Mouse (Mus musculus) right cerebral cortex, postnatal 25 days (tissue): ENCODE measurements around the gene Olfr220.
A peak's percentile ranks its signal among the peaks of the same experiment; 100 is the strongest.

Experiments used
- DNase-seq: peaks from one replicate; pipeline ENCODE4 v3.0.0; 2022

Olfr220 gene

DNA sequence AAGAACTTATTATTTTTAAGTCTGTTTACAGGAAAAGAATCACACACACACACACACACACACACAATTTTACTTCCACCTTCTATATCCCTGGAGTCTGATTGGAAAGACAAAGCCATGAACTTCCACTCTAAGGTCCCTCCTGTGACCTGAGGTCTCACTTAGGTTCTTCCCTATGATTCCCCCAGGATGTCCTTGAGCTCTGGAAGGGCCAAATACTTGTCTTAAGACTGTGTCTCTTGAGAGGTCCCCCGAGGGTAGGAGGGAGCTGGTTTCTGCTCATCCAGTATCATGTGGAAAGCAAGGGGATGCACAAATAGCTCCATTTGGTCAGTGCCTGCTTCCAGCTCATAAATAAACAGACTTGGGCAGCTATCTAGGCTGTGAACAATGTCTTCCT lies at the start of gene Olfr220:
Olfr220 (plus strand) TSS at position 301 of the 400 bp plus-strand sequence.
- DNase-seq: no peak

DNA sequence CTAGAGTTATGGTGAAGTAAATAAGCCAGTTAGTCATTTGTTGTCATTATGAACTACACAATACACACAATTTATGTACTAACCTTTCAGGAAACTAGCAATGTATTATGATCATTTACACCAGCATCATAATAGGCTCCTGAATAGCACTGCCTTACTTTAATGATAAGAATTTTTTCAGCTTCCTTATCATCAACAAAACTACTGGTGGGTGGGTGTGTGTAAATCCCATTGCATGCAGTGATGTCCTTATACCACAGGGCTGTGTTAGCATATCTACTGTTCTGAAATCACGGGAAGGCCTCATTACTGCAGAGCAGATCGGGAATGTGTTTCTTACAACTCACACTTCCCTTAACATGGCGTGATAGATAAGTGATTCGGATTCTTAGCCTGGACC lies 18.9 kb upstream of the Olfr220 start:
- no peak for DNase-seq

DNA sequence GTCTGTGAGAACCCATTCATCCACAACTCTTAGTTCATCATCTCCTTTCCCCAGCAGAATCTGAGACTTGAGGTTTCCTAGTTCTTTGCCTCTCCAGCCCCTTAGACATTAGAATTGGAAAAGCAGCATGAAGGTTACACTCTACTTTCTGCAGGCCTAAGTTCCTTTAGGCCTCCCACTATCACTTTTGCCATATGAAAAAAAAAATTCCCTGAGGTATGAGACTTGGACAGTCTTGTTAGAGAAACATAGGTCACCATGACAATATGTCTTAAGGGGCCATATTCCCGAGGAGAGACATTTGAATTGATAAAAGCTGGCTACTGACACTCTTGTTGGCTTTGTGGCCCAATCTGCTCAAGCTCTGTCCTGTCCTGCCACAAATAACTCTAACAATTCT lies 18.1 kb upstream of the Olfr220 start, which contains the start of gene Olfr414:
Olfr414 (plus strand) TSS at position 301 of the 400 bp plus-strand sequence.
- no peak for DNase-seq

DNA sequence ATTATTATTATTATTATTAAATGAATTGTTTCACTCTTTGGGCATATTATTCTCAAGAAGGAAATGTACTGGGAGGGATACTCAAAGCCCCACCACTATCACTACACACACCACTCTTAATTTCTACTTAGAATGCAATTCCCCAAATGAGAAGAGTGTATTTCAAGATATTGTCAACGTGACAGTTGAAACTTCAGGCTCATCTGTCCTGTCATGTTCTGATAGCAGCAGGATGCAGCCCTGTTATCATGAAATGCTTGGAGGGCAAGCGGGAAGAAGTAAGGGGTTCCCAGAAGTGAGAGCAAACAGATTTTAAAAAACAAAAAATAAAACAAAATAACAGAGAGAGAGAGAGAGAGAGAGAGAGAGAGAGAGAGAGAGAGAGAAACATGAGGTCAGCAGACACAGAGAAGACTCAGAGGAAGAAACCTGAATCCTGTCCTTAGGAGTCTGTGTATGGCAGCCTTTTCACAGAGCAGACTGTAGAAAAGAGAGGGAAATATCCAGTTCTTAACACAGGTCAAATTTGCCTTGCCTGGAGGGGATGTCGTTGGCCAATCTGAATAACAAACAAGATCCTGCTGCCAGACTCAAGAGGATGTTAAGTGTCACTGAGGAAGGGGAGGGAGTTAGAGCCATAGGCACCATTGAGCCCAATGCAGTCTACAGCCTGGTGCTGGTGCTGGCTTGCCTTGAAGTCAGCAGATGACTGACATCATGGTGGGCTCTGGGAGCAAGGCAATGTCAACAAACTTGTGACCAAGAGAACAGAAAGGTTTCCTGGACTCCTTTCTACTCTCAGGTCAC lies 15.5 kb upstream of the Olfr220 start:
- no peak for DNase-seq

DNA sequence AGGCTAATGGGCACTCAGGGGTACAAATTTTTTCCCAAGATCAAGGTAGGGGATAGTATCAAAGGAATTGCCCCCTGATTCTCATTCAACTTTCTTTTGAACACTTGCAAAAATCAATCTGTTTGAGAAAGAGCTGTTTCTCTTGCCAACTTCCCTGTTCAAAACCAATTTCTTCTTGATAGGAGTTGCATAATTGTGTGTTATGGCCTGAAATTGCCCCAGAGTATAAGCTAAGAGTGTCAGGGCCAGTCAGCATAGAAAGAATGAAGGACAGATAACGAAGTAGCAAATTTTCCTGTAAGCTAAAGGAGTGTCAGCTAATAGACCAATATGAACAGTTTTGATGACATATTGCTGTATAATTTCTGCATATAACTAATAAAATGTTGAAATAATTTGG lies 14.5 kb upstream of the Olfr220 start:
- DNase-seq: no peak

DNA sequence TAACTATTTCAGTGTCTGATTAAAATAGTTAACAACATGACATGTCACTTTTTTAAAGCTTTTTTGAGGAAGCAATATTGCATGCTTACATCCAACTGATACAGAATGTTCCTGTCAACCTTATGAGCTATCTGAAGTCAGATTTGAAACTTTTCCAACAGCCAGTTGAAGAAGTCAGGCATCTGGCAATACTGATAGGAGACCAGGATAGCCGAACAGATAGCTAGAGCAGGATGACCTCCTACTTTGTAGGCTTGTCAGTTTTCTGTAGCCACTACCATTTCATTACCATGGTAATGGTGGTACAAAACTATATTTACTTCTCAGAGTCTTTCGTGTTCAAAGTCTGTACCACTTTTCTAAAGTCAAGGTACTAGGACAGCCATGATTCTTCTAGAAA lies 13.5 kb upstream of the Olfr220 start:
- DNase-seq: no peak

DNA sequence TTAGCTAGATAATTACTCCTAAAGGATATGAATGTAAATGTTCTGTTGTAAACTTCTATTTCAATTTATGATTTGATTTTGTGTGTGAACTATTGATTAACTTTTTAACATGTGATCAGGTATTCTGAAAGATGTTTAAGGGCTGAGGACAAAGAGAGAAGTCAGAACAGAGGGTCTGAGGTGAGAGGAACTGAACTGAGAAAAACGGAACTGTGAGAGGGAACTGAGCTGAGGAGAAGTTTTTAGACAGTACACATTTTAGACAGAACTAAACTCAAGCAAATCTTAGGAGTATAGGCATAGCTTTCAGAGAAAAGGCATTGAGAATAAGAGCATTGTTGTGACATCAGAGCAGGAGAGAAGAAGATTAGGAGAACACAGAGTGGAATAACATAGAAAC lies 7.8 kb upstream of the Olfr220 start:
- no peak for DNase-seq

DNA sequence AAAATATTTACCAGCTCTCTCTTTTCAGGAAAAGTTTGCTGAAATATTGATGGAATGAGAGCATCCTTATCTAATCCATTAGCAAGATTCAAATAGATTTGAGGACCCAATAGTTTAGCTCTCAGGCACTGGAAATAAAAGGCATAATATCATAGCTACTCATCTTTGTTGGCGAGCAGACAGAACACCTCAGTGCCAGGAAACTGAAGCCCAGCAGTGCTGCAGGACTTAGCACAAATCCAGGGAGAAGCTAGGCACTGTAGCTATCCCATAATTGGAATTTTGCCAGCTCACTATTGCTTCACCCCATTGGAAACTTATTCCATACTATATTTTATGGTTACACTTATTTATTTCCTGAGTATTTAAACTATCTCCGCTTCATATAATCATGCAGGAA lies 13.2 kb downstream of the Olfr220 start:
- DNase-seq: no peak

DNA sequence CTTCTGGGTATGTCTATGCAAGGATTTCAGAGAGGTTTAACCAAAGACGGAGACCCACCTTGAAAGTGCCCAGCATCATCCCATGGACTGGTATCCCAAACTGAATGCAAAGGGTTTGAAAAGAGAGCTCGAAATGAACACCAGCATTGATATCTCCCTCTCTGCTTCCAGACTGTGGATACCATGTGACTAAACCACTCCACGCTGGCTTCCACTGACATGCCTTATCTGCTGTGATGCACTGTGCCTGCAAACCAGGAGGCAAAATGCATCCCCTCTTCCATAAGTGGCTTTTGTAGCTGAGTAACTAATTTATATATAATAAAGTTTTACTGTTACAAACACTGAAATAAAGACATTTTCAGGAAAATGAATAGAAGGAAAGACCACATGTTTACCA lies 23.5 kb downstream of the Olfr220 start:
- DNase-seq: no peak

DNA sequence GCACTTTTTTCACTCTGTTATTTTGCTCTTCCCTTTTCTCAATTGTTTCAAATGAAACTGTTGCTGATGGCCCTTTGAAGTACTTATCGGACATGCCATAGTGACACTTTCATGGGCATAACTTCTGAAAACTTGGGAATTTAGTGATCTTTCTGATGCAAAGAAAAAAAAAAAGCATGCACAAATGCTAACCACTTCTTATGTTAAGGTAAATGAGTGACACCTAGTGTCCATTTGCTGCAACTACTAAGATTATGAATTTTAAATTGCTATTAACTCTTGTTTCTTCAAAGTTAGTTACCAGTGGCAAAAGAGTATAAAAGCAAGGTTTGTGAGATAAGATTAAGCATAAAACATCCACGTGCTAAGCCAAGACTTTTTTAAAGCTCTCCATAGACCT lies 24.4 kb downstream of the Olfr220 start:
- no peak for DNase-seq

DNA sequence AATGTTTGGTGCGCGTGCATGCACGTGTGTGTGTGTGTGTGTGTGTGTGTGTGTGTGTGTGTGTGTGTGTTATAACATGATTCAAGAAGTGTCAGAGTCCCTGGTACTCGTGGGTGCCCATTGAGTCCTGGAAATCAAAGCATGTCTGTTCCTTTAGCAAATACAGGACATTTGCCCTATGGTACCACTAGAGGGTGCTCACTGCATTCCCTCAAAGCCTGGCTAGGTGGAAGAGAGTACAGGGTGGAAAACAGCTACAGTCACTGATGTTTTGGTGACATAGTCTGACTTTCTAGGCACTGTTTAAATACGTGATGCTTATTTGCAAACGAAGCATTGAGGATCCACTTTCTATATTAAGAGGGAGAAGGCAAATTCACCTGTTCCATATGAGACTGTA lies 27.9 kb downstream of the Olfr220 start:
- DNase-seq: peak; percentile 17

DNA sequence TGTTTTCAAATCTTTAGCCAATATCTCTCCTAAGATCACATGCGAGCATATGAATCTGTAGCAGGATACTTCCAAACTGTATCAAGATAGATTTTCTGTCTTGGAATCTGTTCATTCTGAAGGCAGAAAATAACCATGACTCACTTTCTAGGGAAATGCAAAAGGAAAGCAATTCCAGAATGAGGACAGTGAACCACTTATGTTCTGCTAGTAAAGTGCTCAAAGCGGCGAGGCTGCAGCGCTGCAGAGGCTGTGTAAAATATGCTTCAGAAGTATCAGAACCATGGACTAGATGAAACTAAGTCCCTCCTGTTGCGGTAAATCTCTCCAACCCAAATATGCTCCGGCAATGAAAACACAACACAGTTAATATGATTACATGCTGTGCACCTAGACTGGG lies 40.7 kb downstream of the Olfr220 start:
- no peak for DNase-seq

DNA sequence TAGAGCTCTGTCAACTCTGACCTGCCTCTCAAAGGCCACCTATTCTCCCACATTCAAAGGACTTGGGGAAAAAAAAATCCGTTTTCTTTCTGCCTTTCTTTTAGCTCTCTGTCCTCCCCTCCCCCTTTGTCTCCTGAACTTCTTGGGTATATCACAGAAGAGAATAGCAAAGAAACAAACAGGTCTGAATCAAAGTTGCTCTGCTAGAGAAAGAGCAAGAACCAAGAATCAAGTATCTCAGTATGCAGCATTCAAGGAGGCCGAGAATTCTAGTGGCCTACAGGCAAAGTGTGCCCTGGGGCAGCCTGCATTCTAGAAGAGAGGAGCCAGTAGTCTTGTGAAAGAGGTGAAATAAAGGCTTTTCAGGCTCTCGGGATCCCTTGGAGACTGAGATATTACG lies 58.2 kb downstream of the Olfr220 start:
- DNase-seq: no peak
